Mouse (Mus musculus): ENCODE results near the gene Gpr55.

Gene Gpr55

GRCm38 (mm10) chr1:85969081-85969480 lies 8.3 kb upstream of the Gpr55 start:
- no peak for TF ChIP-seq GATA4 (IDR thresholded peaks at IDR 0.05; ENCODE audit: insufficient replicate concordance, low read length)

- no peak for TF ChIP-seq GATA4 (IDR thresholded peaks at IDR 0.05; ENCODE audit: insufficient replicate concordance, low read length)
Observed at GRCm38 (mm10) chr1:85965856-85966255, 5.0 kb upstream of the Gpr55 start.

GRCm38 (mm10) chr1:85962081-85962480 lies 1.3 kb upstream of the Gpr55 start:
- no peak for TF ChIP-seq GATA4 (IDR thresholded peaks at IDR 0.05; ENCODE audit: insufficient replicate concordance, low read length)

- TF ChIP-seq GATA4 (IDR thresholded peaks at IDR 0.05; ENCODE audit: insufficient replicate concordance, low read length), result no peak
Observed at GRCm38 (mm10) chr1:85959889-85960276, 924 bp downstream of the Gpr55 start.

- TF ChIP-seq GATA4 (IDR thresholded peaks at IDR 0.05; ENCODE audit: insufficient replicate concordance, low read length), result no peak
Observed at GRCm38 (mm10) chr1:85959129-85959888, 1.5 kb downstream of the Gpr55 start.

- TF ChIP-seq GATA4 (IDR thresholded peaks at IDR 0.05; ENCODE audit: insufficient replicate concordance, low read length), result no peak
Observed at GRCm38 (mm10) chr1:85957942-85958619, 2.7 kb downstream of the Gpr55 start.

- TF ChIP-seq GATA4 (IDR thresholded peaks at IDR 0.05; ENCODE audit: insufficient replicate concordance, low read length), result no peak
Observed at GRCm38 (mm10) chr1:85957290-85957689, 3.5 kb downstream of the Gpr55 start.

GRCm38 (mm10) chr1:85955150-85955549 lies 5.7 kb downstream of the Gpr55 start:
- no peak for TF ChIP-seq GATA4 (IDR thresholded peaks at IDR 0.05; ENCODE audit: insufficient replicate concordance, low read length)

- no peak for TF ChIP-seq GATA4 (IDR thresholded peaks at IDR 0.05; ENCODE audit: insufficient replicate concordance, low read length)
Observed at GRCm38 (mm10) chr1:85949085-85949684, 11.6 kb downstream of the Gpr55 start.

- no peak for TF ChIP-seq GATA4 (IDR thresholded peaks at IDR 0.05; ENCODE audit: insufficient replicate concordance, low read length)
Observed at GRCm38 (mm10) chr1:85942318-85942717, 18.5 kb downstream of the Gpr55 start.

GRCm38 (mm10) chr1:85937323-85937722 lies 23.5 kb downstream of the Gpr55 start:
- TF ChIP-seq GATA4 (IDR thresholded peaks at IDR 0.05; ENCODE audit: insufficient replicate concordance, low read length), result no peak

GRCm38 (mm10) chr1:85936265-85936664 lies 24.5 kb downstream of the Gpr55 start:
- no peak for TF ChIP-seq GATA4 (IDR thresholded peaks at IDR 0.05; ENCODE audit: insufficient replicate concordance, low read length)

GRCm38 (mm10) chr1:85935148-85935852 lies 25.5 kb downstream of the Gpr55 start:
- no peak for TF ChIP-seq GATA4 (IDR thresholded peaks at IDR 0.05; ENCODE audit: insufficient replicate concordance, low read length)

GRCm38 (mm10) chr1:85934560-85934959 lies 26.2 kb downstream of the Gpr55 start:
- no peak for TF ChIP-seq GATA4 (IDR thresholded peaks at IDR 0.05; ENCODE audit: insufficient replicate concordance, low read length)

GRCm38 (mm10) chr1:85933631-85934465 lies 27.0 kb downstream of the Gpr55 start:
- no peak for TF ChIP-seq GATA4 (IDR thresholded peaks at IDR 0.05; ENCODE audit: insufficient replicate concordance, low read length)

All from liver, adult (tissue).